Mouse (Mus musculus) ovary, postnatal 36 days (tissue): ENCODE measurements around the gene Mrgprh.

Experiments used
- DNase-seq: peaks from one replicate; pipeline ENCODE4 v3.0.0; 2022; ENCODE audit warnings: low spot score, mixed read lengths

Gene Mrgprh

DNA sequence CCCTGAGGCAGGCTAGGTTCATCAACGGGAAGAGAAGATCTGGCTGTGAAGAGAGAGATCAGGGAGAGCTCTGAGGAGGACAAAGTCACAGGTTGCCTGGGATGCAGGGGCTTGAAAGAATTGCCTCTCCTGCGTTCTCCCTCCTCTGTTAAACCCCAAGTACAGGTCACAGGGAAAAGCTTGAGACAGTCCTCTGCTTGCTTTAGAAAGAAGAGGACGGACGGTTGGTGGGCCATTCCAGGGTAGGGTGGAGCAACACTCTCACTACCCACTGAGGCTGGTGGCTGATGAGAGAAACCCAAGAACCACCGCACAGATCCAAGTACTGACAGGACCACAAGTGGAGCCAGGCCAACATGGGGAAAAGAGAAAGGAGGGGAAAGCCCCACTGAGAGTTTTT, at the start of gene Mrgprh:
Gene Mrgprh, plus strand, starts transcription at position 301 of the 400 bp plus-strand sequence.
- DNase-seq: no peak

DNA sequence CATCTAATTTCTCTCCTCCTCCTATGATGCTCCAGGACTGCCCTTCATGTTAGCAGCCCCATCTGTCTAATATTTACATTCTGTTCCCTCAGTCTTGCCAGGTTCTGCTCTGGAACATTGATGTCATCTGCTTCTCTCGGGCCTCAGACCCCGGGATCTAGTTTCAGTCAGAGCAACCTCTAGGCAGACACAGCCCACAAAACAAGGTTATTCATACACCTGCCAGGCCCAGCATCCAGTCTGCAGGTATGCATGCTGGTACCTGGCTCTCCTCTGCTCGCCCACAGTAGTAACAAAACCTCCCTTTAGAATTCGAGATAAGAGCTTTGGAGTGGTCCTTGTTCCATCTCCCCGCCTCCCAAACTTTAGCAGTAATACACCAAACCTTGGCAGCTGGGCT, 45.5 kb upstream of the Mrgprh start:
- no peak for DNase-seq

DNA sequence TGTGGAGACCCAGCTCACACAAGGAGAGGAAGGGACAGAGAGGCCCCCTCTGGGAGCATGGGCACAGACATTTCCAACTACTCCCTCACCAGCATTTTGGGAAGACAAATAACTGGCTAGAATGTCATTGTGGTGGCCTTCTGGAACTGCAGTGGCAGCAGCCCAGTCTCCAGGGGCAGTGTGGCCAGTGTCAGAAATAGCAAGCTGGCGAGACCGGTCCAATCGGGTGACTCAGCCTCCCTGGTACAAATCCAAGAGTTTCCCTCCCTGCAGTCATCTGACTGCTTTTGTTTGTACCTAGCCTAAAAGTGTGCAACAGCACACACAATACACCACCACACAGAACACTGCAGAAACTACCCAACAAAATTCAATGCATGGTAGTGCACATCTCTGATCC, 43.6 kb upstream of the Mrgprh start:
- no peak for DNase-seq

DNA sequence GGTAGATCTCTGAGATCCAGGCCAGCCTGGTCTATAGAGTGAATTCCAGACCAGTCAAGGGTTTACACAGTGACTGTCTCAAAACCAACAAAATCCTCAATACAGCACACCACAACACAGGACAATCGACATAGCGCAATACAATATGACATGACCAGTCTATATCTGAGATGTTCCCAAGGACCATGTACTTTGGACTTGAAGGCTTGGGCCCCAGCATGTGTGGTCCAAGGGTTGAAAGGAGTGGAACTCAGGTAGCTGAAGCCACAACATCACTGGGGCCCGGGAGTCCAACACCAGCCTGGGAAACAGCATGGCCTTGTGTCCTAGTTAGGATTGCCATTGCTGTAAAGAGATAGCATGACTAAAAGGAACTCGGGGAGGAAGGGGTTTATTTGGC, 43.2 kb upstream of the Mrgprh start:
- no peak for DNase-seq

DNA sequence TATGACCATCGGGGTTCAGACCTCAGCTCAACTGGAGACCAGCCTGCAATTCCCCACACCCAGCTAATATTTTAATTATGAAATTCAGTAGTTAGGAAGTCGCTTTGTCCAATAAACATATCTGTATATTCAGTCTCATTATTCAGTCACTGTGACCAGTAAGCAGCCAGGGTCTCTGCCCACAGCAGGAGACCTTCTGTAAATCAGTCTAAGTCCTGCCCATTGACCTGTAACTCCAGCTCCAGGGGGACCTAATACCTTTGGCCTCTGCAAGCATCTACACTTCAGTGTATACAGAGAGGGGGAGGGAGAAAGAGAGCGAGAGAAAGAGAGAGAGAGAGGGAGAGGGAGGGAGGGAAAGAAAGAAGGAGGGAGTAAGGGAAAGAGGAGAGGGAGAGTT, 41.5 kb upstream of the Mrgprh start:
- no peak for DNase-seq

DNA sequence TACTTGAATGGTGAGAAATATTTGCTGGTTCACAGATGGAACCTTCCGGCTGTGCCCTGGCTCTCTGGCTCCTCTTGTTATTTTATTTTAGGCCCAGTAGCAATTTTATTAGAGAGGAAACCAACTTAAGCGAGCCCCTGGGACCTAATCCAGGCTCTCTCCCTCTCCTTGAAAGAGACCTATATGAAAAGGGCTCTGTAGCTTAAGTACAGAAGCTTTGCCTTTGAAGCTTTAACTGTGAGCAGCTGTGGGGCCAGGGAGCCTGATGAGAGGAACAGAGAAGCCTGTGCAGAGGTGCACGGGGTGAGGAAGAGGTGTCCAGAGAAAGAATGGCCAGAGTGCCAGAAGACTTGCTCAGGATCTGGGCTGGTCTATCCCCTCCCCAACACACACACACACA, 41.0 kb upstream of the Mrgprh start:
- no peak for DNase-seq

DNA sequence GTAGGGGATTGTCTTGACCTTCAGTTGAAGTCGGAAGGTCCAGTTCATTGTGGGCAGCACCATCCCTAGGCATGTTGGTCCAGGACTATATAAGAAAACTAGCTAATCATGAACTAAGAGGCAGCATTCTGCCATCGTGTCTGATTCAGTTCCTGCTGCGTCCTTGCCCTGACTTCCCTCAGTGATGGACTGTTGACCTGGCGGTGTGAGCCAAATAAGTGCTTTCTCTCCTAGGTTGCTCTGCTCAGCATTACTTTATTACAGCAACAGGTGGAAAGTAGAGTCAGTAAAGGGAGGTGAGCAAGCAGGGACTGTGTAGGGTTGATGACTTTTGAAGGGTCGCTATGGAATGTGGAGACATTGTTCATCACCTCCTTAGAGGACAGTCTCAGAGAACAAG, 40.1 kb upstream of the Mrgprh start:
- no peak for DNase-seq

DNA sequence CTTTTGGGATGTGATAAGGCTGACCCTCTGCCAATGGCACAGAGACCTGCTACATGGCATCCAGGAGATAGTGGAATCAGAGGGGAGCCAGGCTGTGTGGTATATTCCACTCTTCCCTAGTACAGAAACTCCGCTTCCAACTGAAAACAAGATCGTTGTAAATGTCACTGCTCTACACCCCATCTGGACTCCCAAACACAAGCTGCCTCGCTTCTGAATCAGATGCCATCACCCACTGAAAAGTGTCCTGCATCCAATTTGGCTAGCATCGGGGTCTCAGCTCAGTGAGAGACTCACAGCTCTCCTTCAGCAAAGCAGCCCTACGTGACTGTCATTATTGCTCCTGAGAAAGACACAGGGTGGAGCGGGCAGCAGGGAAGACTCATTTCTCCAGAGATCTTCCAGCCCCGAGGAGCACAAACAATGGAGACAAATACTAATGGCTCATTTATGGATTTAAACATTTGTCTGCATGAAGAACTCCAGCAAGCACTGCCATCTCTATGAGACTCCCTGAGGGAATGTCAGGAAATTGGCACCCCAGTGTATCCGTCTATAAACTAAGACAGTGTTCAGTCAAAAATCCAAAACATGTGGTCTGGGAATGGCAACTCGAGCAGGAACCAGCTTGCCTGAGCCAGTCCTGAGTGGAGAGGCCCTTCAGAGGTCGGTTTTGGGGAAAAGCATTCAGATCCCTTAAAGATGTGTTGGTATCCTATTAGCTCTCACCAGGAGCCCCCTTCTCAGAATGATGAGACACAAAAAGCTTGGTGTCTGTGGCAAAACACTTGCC, 36.2 kb upstream of the Mrgprh start:
- DNase-seq: no peak

DNA sequence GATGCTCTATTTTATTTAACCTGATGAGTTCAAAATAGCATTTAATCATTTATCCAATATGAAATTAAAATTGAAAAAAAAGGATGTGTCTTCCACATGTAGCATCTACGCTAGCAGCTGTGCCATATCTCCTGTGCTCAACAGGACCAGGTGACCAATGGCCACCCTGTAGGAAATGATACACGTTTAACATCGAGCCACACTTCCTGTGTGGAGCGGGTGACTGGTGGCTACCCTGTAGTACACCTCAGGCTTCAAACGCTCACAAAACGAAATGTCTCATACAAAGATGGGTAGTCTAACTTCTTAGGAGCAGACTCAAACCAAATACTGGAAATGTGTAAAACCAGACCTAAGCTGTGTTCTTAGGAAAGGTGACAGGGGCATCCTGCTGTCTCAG, 32.0 kb upstream of the Mrgprh start:
- no peak for DNase-seq

DNA sequence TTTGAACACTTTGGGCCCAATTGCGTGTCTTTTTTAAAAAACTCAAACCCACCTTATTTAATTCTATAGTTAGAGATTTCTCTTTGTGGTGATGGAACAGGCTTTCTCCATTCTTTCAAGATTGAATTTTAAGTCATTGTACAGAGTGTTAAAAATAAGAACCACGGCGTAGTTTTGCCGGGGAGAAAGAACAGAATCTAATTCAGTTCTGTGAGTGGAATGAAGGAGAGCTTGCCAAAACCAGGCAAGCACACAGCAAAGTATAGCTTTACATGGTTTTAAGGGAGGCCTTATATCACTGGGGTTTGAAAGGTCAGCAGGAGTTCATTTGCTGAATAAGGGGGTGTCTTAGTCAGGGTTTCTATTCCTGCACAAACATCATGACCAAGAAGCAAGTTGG, 31.3 kb upstream of the Mrgprh start:
- no peak for DNase-seq

DNA sequence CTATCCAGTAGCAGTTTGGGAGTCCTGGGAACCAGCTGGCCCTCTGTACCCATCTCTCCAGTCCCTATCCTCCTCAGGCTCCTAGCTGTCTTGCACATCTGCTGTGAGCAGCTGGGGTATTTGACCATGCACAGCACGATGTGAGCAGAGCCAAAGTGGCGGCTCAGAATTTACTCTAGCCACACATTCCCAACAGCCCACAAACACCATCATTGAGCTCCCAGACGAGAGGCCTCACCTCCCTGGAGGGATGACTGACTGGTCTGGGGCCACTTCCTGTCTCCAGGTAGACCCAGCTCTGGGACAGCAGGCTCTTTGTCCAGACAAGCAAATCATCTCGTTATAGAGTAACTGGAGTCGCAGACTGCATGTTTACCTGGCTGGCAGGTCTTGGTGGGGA, 30.0 kb upstream of the Mrgprh start:
- no peak for DNase-seq

DNA sequence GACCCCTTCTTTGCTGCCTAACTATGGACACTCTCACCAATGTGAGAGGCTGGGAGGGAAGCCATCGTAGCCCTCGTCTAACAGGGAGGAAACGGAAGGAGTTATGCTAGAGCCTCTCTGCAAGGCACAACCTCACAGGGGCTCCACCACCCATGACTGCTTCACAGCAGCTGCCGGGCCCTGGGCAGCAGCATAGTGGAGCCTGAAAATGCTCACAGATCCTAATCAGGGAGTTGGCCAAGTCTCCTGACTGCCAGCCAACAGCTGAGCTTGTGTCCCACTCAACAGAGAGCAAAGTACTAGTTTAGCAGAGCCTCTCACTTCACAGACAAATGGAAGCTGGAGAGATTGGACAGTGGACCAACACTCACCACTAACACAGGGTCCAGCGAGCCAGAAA, 29.4 kb upstream of the Mrgprh start:
- no peak for DNase-seq

DNA sequence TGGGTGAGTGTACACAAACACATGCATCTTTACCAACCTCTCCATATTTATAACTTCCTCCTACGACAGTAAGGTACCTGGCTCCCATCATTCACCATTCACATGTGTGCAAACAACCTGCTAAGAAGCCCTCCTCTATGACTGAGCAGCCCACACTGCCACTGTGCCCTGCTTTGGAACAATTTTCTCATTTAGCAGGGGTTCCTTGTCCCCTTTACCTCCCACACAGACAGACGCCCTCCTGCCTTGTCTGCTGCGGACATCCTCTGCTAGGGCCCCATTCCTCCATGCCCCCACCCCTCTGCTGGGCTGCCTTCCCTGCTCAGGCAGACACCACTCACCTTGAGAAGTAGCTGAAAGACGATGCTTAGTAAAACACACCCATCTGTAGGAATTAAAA, 28.1 kb upstream of the Mrgprh start:
- DNase-seq: no peak

DNA sequence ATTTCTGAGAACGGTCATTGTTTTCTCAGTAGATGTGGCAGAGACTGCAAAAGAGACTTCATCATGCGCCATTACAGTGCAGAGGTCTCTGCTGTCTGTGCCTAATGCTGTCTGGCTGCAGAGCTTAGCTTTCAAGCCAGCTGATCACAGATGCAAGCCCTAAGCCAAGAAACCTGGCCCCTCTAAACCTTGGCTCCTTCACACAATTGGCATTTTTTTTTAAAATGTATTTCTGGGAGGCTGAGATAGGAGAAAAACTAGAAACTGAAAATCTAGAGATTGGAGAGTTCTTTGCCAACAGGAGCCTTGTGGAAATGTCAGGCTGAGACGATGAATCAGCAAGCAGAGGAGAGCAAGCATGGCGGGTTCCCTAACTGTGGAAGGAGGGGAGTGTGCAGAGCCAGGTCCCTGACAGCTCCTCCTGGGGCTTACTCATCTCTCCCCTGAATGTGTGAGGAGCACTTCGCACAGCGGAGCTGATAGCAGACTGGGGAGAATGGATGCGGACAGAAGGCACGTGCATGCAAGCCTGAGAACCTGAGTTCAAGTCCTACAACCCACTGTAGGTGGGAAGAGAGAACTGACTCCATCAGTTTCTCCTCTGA, 26.0 kb upstream of the Mrgprh start:
- DNase-seq: no peak

DNA sequence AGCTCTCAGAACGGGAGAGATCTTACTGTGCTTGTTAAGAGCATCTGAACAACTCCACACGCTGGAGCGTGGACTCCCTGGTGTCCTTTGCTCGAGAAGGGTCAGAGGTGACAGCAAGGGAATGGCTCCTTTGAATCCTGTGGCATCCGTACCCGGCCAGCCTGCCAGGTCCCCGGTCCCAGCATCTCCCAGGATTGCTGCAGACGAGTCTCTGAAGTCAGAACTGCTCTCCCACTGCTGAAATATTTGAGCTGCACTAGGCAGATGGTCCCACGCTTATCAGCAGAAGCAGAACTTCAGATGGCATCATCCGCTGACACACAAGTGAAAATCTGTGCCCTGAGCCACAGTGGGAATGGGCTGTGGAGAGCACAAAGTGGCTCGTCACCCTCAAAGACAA, 24.1 kb upstream of the Mrgprh start:
- no peak for DNase-seq

DNA sequence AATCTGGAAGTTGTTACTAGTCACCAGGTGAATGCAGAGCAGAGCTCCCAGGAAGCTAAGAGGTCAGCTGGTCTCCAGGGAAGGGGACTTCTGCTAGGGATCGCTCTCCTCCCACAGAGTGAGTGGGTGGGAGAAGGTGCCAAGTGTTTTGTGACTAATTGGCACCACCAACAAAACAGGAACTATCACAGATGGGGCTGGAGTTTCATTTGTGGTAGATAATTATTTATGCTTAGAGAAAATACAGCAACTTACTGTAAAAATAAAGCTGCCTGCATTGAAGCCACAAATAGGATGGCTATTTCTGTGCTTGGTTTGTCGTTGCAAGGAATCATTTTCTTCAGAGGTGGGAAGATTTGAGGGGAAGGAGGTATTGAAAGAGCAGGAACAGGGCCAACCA, 22.0 kb upstream of the Mrgprh start:
- DNase-seq: no peak

DNA sequence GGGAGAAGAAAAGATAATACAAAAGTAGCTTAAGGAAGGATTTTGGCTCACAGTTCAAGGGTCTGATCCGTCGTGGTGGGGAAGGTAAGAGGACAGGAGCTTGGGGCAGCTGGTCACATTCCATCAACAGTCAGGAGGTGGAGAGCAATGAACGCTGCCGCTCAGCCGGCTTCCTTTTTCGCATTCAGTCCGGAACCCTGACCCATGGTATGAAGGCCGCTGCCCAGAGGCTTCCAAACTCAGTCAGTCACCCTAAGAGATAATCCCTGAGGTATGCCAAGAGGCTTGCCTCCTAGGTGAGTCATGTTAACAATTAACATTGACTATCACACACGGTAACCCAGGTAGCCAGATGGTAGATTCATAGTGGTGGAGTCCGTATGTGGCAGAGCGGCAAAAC, 21.4 kb upstream of the Mrgprh start:
- DNase-seq: no peak

DNA sequence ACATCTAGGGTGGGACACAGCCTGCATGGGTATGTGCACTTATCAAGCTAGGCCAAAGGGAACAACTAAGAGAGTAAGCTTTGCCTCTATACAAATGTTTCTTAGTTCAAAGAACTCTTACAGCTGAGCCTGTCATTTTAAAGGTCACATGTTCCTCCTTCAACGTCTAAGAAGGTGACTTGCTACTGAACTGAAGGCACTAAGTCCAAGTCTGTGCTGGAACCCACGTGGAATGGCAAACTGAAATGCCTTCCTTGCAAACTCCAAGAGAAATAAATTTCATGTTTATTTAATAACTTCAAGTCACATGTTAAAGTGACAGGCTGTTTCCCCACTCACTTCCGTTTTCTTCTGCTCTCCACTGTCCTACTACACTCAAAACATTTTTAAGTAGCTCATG, 18.4 kb upstream of the Mrgprh start:
- no peak for DNase-seq

DNA sequence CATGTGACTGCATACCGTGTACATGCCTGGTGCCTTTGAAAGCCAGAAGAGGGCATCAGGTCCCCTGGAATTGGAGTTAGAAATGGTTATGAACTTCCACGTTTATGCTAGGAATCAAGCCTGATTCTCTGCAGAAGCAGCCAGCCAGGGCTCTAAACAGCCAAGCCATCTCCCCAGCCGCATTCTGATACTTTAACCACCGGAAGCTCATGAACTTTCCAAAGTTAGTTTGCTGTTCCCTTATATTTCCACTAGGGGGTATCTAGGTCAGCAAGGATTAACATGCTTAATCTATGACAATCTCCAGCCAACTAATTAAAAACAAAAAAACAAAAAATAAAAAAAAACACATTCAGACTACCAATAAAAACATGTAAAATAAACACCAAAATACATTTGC, 17.8 kb upstream of the Mrgprh start:
- DNase-seq: no peak

DNA sequence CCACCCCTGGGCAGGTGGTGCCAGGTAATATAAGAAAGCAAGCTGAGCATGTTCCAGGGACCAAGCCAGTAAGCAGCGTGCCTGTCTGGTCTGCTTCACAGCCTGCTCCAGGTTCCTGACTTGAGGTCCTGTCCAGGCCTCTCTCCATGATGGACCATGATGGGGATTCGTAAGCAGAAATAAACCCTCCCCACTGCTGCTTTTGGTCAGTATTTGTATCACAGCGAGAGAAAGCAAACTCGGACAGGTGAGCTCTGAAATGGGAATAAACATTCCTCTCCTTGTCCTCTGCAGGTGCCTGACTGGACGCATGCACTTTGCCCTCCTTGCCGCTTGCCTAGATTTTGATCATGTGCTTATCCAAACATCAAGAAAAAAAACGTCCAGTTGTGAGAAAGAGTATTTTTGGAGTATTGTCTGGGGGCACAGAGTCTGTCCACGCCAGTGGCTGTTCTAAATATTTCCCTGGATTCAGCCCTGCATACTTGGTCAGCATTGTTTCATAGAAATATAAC, 16.8 kb upstream of the Mrgprh start:
- no peak for DNase-seq

DNA sequence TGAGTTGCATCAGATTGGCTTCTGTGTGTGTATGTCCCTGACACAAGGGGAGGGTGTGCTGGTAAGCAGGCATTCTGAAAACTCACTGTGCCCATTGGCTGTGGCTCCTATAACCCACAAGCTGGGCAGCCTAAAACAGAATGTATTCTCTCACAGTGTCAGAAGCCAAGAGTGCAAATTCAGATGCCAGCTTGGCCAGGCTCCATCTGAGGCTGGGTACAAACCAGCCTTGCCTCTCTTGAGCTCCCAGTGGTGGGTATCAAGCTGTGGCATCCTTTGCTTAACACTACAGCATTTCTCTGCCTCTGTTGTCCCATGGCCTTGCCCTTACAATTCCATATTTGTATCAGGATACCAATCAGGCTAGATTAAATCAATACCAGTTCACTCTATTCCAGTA, 11.7 kb upstream of the Mrgprh start:
- DNase-seq: no peak

DNA sequence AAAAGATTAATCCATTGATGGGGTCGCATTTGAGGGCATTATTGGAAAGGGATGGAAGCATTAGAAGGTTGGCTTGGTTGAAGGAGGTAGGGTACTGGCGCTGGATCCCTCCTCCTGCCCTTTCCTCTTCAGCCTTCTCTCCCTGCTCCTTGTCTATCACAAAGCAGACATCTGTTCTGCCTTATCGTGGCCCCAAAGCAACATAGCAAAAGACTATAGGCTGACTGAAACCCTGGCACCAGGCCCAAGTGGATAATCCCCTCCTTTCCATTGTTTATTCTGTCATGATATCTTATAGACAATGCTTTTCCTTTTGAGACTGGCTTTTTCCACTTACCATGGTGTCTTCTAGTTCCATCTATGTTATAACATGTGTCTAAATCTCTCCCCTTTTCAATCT, 10.4 kb upstream of the Mrgprh start:
- no peak for DNase-seq

DNA sequence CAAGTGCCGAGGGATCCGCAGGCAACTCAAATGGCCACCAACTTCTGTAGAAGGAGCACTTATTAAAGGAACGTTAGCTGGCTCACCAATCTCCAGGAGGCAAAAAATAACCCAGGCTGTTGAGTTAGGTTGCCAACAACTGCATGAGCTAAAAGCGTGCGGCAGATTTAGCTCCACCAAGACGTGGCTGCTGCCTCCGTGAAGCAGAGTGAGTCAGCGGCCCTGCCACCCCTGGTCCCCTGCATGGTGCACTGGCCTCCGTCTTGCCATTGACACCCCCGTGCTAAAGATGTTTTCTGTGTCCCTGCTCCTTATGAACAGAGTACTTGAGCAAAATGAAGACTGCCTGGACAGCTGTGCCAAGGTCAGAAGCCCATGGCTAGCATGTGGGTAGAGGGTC, 9.0 kb upstream of the Mrgprh start:
- DNase-seq: no peak

DNA sequence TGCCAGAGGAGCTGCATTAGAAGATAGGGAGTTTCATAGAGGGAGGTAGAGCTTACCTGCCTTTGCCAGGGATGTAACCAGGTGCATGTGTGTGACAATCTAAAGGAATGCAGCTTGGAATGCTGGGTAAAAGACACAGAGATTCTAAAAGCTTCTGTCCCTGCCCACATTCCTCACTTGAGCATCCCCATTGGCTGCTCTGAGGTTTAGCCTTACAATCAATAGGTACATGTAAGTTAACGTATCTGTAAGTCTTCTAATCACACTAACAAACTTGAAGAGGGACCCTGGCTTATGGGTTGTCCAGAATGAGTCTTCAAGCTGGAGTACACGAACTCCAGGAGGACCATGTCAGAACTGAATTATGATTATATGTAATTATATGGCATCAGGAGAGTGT, 7.8 kb upstream of the Mrgprh start, which contains the start of gene Mas1:
Gene Mas1, minus strand, starts transcription at position 101 of the 400 bp plus-strand sequence.
- no peak for DNase-seq
